Mouse (Mus musculus): ENCODE data around the gene Isg20l2. TPM values are rescaled to one million over a fixed set of nuclear protein-coding genes. Genes with fewer than 3 reads are reported as not detected.

Isg20l2 gene
- polyA plus RNA-seq, 1 experiment from 2014 or later, result 21.0 TPM

GRCm38 (mm10) chr3:87935201-87935600, 5.1 kb downstream of the Isg20l2 start:
- Histone ChIP-seq H3K9me3 (replicated peaks) (no peaks in the 10 kb centered on the region), H3K4me3 (replicated peaks) (no peak overlapping the region), H3K27ac (replicated peaks) (no peak overlapping the region), H3K27me3 (no peaks in the 10 kb centered on the region), H3K36me3 (replicated peaks) (peaks cover 83% of the 10 kb centered on the region), H3K9ac (no peak overlapping the region), H3K4me1 (replicated peaks) (peaks cover 43% of the 10 kb centered on the region), H3K4me2 (no peak overlapping the region)
- 70% methylated on average over 4 of the region's 4 CpGs for WGBS (ENCODE audit: insufficient replicate concordance)
- no peak for ATAC-seq (ENCODE audit: insufficient read depth)

GRCm38 (mm10) chr3:87935776-87936175, 5.7 kb downstream of the Isg20l2 start:
- Histone ChIP-seq H3K27me3 (no peaks in the 10 kb centered on the region), H3K9ac (no peak overlapping the region), H3K36me3 (replicated peaks) (peaks cover 88% of the 10 kb centered on the region), H3K4me3 (replicated peaks) (no peak overlapping the region), H3K27ac (replicated peaks) (no peak overlapping the region), H3K9me3 (replicated peaks) (no peaks in the 10 kb centered on the region), H3K4me2 (no peak overlapping the region), H3K4me1 (replicated peaks) (peaks cover 42% of the 10 kb centered on the region)
- 95% methylated on average over 2 of the region's 2 CpGs for WGBS (ENCODE audit: insufficient replicate concordance)
- no peak for ATAC-seq (ENCODE audit: insufficient read depth)

GRCm38 (mm10) chr3:87940611-87941010, 10.5 kb downstream of the Isg20l2 start:
- H3K4me2 ChIP-seq, result no peak overlapping the region
- H3K27ac ChIP-seq (replicated peaks), result no peak overlapping the region
- peaks cover 6% of the 10 kb centered on the region; the same call in 1 of the 2 replicates for H3K4me1 ChIP-seq (replicated peaks)
- no peaks in the 10 kb centered on the region for H3K9me3 ChIP-seq (replicated peaks)
- ATAC-seq (ENCODE audit: insufficient read depth), result no peak
- no peak overlapping the region for H3K4me3 ChIP-seq (replicated peaks)
- WGBS (ENCODE audit: insufficient replicate concordance), result 84% methylated on average over 5 of the region's 5 CpGs
- peaks cover 77% of the 10 kb centered on the region for H3K36me3 ChIP-seq (replicated peaks)
- H3K27me3 ChIP-seq, result peaks cover 15% of the 10 kb centered on the region
- no peak overlapping the region for H3K9ac ChIP-seq

GRCm38 (mm10) chr3:87942471-87942870, 12.4 kb downstream of the Isg20l2 start:
- peaks cover 6% of the 10 kb centered on the region; the same call in 1 of the 2 replicates for H3K4me1 ChIP-seq (replicated peaks)
- H3K4me3 ChIP-seq (replicated peaks), result no peak overlapping the region
- no peak overlapping the region for H3K4me2 ChIP-seq
- no peak overlapping the region for H3K27ac ChIP-seq (replicated peaks)
- ATAC-seq (ENCODE audit: insufficient read depth), result no peak
- 84% methylated on average over 2 of the region's 2 CpGs for WGBS (ENCODE audit: insufficient replicate concordance)
- H3K9ac ChIP-seq, result no peak overlapping the region
- H3K36me3 ChIP-seq (replicated peaks), result peaks cover 60% of the 10 kb centered on the region
- H3K9me3 ChIP-seq (replicated peaks), result no peaks in the 10 kb centered on the region
- peaks cover 33% of the 10 kb centered on the region for H3K27me3 ChIP-seq

GRCm38 (mm10) chr3:87943586-87943985, 13.5 kb downstream of the Isg20l2 start:
- Histone ChIP-seq H3K36me3 (replicated peaks) (peaks cover 48% of the 10 kb centered on the region), H3K4me1 (replicated peaks) (peaks cover 17% of the 10 kb centered on the region), H3K9me3 (replicated peaks) (no peaks in the 10 kb centered on the region), H3K4me2 (no peak overlapping the region), H3K4me3 (replicated peaks) (no peak overlapping the region), H3K27ac (replicated peaks) (no peak overlapping the region), H3K9ac (no peak overlapping the region), H3K27me3 (peaks cover 44% of the 10 kb centered on the region)
- ATAC-seq (ENCODE audit: insufficient read depth), result no peak
- WGBS (ENCODE audit: insufficient replicate concordance), result 70% methylated on average over 7 of the region's 7 CpGs

- Histone ChIP-seq H3K27me3 (peaks cover 59% of the 10 kb centered on the region), H3K9me3 (replicated peaks) (no peaks in the 10 kb centered on the region), H3K4me3 (replicated peaks) (no peak overlapping the region), H3K4me2 (no peak overlapping the region), H3K9ac (no peak overlapping the region), H3K36me3 (replicated peaks) (peaks cover 34% of the 10 kb centered on the region), H3K4me1 (replicated peaks) (peaks cover 23% of the 10 kb centered on the region), H3K27ac (replicated peaks) (no peak overlapping the region)
- no peak for ATAC-seq (ENCODE audit: insufficient read depth)
- WGBS (ENCODE audit: insufficient replicate concordance), result 37% methylated on average over 4 of the region's 4 CpGs
Observed at GRCm38 (mm10) chr3:87944838-87945600, 14.9 kb downstream of the Isg20l2 start.

- Histone ChIP-seq H3K4me1 (replicated peaks) (peaks cover 23% of the 10 kb centered on the region), H3K4me3 (replicated peaks) (no peak overlapping the region), H3K27me3 (peaks cover 68% of the 10 kb centered on the region), H3K36me3 (replicated peaks) (peaks cover 26% of the 10 kb centered on the region), H3K27ac (replicated peaks) (no peak overlapping the region), H3K4me2 (no peak overlapping the region), H3K9ac (no peak overlapping the region), H3K9me3 (replicated peaks) (no peaks in the 10 kb centered on the region)
- 25% methylated on average over 12 of the region's 12 CpGs for WGBS (ENCODE audit: insufficient replicate concordance)
- no peak for ATAC-seq (ENCODE audit: insufficient read depth)
Observed at GRCm38 (mm10) chr3:87945781-87946540, 15.8 kb downstream of the Isg20l2 start.

- Histone ChIP-seq H3K4me1 (replicated peaks) (peaks cover 23% of the 10 kb centered on the region), H3K36me3 (replicated peaks) (peaks cover 20% of the 10 kb centered on the region), H3K4me3 (replicated peaks) (no peak overlapping the region), H3K4me2 (no peak overlapping the region), H3K27me3 (peaks cover 74% of the 10 kb centered on the region), H3K9me3 (replicated peaks) (no peaks in the 10 kb centered on the region), H3K9ac (no peak overlapping the region), H3K27ac (replicated peaks) (no peak overlapping the region)
- WGBS (ENCODE audit: insufficient replicate concordance), result 15% methylated on average over 1 of the region's 1 CpGs
- no peak for ATAC-seq (ENCODE audit: insufficient read depth)
Observed at GRCm38 (mm10) chr3:87946541-87946860, 16.4 kb downstream of the Isg20l2 start.

GRCm38 (mm10) chr3:87947056-87947810, 17.1 kb downstream of the Isg20l2 start:
- H3K4me2 ChIP-seq, result peak overlapping the region; percentile 44
- H3K27me3 ChIP-seq, result peaks cover 81% of the 10 kb centered on the region
- 4% methylated on average over 26 of the region's 26 CpGs for WGBS (ENCODE audit: insufficient replicate concordance)
- peaks cover 13% of the 10 kb centered on the region for H3K36me3 ChIP-seq (replicated peaks)
- H3K9me3 ChIP-seq (replicated peaks), result no peaks in the 10 kb centered on the region
- H3K4me3 ChIP-seq (replicated peaks), result no peak overlapping the region
- no peak overlapping the region for H3K27ac ChIP-seq (replicated peaks)
- no peak for ATAC-seq (ENCODE audit: insufficient read depth)
- peaks cover 23% of the 10 kb centered on the region for H3K4me1 ChIP-seq (replicated peaks)
- no peak overlapping the region for H3K9ac ChIP-seq

- H3K4me3 ChIP-seq (replicated peaks), result no peak overlapping the region
Observed at GRCm38 (mm10) chr3:87947811-87948199, 17.7 kb downstream of the Isg20l2 start.

More at GRCm38 (mm10) chr3:87947811-87948199, 17.7 kb downstream of the Isg20l2 start:
- H3K27ac ChIP-seq (replicated peaks), result no peak overlapping the region
- peaks cover 26% of the 10 kb centered on the region for H3K4me1 ChIP-seq (replicated peaks)
- H3K9ac ChIP-seq, result no peak overlapping the region
- no peak for ATAC-seq (ENCODE audit: insufficient read depth)
- no peaks in the 10 kb centered on the region for H3K9me3 ChIP-seq (replicated peaks)
- 3% methylated on average over 17 of the region's 17 CpGs for WGBS (ENCODE audit: insufficient replicate concordance)
- peaks cover 87% of the 10 kb centered on the region for H3K27me3 ChIP-seq
- peak overlapping the region; percentile 44 for H3K4me2 ChIP-seq
- peaks cover 8% of the 10 kb centered on the region; the same call in 1 of the 2 replicates for H3K36me3 ChIP-seq (replicated peaks)

All from liver, embryonic 15.5 days (tissue).